Mouse (Mus musculus) liver, adult 2 months (tissue): ENCODE measurements at regions not wholly inside any gene's neighbourhood (a gene's known extent, or its start where the extent isn't known, plus 50 kb on each side); places are given as distances from the start of the nearest gene placed in this dataset.

Experiments
- DNase-seq: peaks from one replicate; pipeline ENCODE4 v3.0.0-alpha.2; 2011; ENCODE audit warnings: low read depth, low spot score; ENCODE audit errors: extremely low read depth
- H3K27ac ChIP-seq: fragments of 200-500 bp; replicated peaks from 2 replicates; pipeline ENCODE4 v1.5.1; 2012; ENCODE audit warnings: low read depth, mild to moderate bottlenecking, control low read depth, inconsistent platforms, low read length; ENCODE audit not compliant: insufficient read depth
- H3K27me3 ChIP-seq: fragments of 200-500 bp; 2 replicates; pipeline ENCODE4 v1.6.1; 2012; ENCODE audit warnings: mild to moderate bottlenecking, moderate library complexity, low read length, inconsistent platforms; ENCODE audit not compliant: control insufficient read depth, insufficient read depth
- H3K36me3 ChIP-seq: fragments of 200-500 bp; 2 replicates; pipeline ENCODE4 v1.6.1; 2012; ENCODE audit warnings: low read length, inconsistent platforms; ENCODE audit not compliant: control insufficient read depth, insufficient read depth
- H3K4me1 ChIP-seq: fragments of 200-500 bp; 2 replicates; pipeline ENCODE4 v1.6.1; 2011; ENCODE audit warnings: low read length; ENCODE audit not compliant: control insufficient read depth, insufficient read depth
- H3K4me3 ChIP-seq: fragments of 200-500 bp; 2 replicates; pipeline ENCODE4 v1.5.1; 2011; ENCODE audit warnings: low read depth, mild to moderate bottlenecking, control low read depth, low read length, moderate library complexity; ENCODE audit not compliant: insufficient read depth
- H3K79me2 ChIP-seq: fragments of 200-500 bp; 2 replicates; pipeline ENCODE4 v1.6.1; 2012; ENCODE audit warnings: inconsistent platforms, mild to moderate bottlenecking, low read length, moderate library complexity; ENCODE audit not compliant: control insufficient read depth, insufficient read depth
- H3K9ac ChIP-seq: fragments of 200-500 bp; 2 replicates; pipeline ENCODE4 v1.6.1; 2012; ENCODE audit warnings: low read depth, mild to moderate bottlenecking, control low read depth, inconsistent platforms, low read length
- CTCF ChIP-seq: fragments of 200-500 bp; IDR thresholded peaks from 2 replicates; pipeline ENCODE4 v1.5.1; 2011; ENCODE audit warnings: low read depth, low read length, control low read depth
- POLR2A ChIP-seq: fragments of 200-500 bp; IDR thresholded peaks from 2 replicates; pipeline ENCODE4 v1.6.1; 2011; ENCODE audit warnings: low read length, control low read depth; ENCODE audit not compliant: insufficient read depth; ENCODE audit errors: extremely low read depth
- WGBS: fragments of 180-500 bp; shearing (Covaris S2); methylation state at CpG from one replicate; pipeline ENCODE4 v1.1.7; 2018; 5-methylcytosine and 5-hydroxymethylcytosine counted together

GRCm38 (mm10) chrX:16421159-16421558, 101.5 kb upstream of the Cypt1 start:
- no peak for DNase-seq

GRCm38 (mm10) chrX:16421663-16422062, 101.0 kb upstream of the Cypt1 start:
- no peaks in the 10 kb centered on the region for H3K4me1 ChIP-seq
- no peaks in the 10 kb centered on the region for H3K79me2 ChIP-seq
- H3K27ac ChIP-seq = no peak overlapping the region
- TF ChIP-seq POLR2A (no peak), CTCF (no peak)
- no peaks in the 10 kb centered on the region for H3K36me3 ChIP-seq
- no peaks in the 10 kb centered on the region for H3K27me3 ChIP-seq
- H3K9ac ChIP-seq = no peak overlapping the region
- H3K4me3 ChIP-seq = no peak overlapping the region
- no peak for DNase-seq

More at GRCm38 (mm10) chrX:16421159-16421558, 101.5 kb upstream of the Cypt1 start:
- H3K4me1 ChIP-seq = no peaks in the 10 kb centered on the region
- H3K4me3 ChIP-seq = no peak overlapping the region
- H3K36me3 ChIP-seq = no peaks in the 10 kb centered on the region
- H3K79me2 ChIP-seq = no peaks in the 10 kb centered on the region
- H3K27me3 ChIP-seq = no peaks in the 10 kb centered on the region
- no peak overlapping the region for H3K9ac ChIP-seq
- H3K27ac ChIP-seq = no peak overlapping the region
- TF ChIP-seq CTCF (no peak), POLR2A (no peak)

- TF ChIP-seq POLR2A = no peak
- no peak for TF ChIP-seq CTCF
- Histone ChIP-seq H3K9ac (no peak overlapping the region), H3K27me3 (no peaks in the 10 kb centered on the region), H3K27ac (no peak overlapping the region), H3K36me3 (no peaks in the 10 kb centered on the region), H3K4me1 (no peaks in the 10 kb centered on the region), H3K4me3 (no peak overlapping the region), H3K79me2 (no peaks in the 10 kb centered on the region)
- 97% methylated on average over 1 of the region's 1 CpGs for WGBS
- no peak for DNase-seq
These were observed 84.6 kb upstream of the Cypt1 start for GRCm38 (mm10) chrX:16438088-16438487.

GRCm38 (mm10) chrX:16450496-16451078, 72.1 kb upstream of the Cypt1 start:
- peak; percentile 58 for DNase-seq
- 0% methylated on average over 2 of the region's 2 CpGs for WGBS

More at GRCm38 (mm10) chrX:16450496-16451078, 72.1 kb upstream of the Cypt1 start:
- Histone ChIP-seq H3K4me1 (no peaks in the 10 kb centered on the region), H3K27ac (no peak overlapping the region), H3K27me3 (no peaks in the 10 kb centered on the region), H3K4me3 (no peak overlapping the region), H3K79me2 (no peaks in the 10 kb centered on the region), H3K36me3 (no peaks in the 10 kb centered on the region), H3K9ac (no peak overlapping the region)
- TF ChIP-seq CTCF (peak; percentile 47), POLR2A (no peak)
